Mouse (Mus musculus) layer of hippocampus, postnatal 14 days (tissue): ENCODE data around the gene Arhgap31. TPM values are rescaled to one million over a fixed set of nuclear protein-coding genes. Genes with fewer than 3 reads are reported as not detected.
A peak's percentile ranks its signal among the peaks of the same experiment; 100 is the strongest.

Experiments
- DNase-seq, 2 experiments: peaks; one replicate each; pipeline ENCODE4 v3.0.0; 2021 to 2022; ENCODE audit warnings: low spot score in 2 of 2, mixed read lengths in 1 of 2
- long read RNA-seq, 2 experiments: library from polyadenylated mRNA; stranded (forward); transcript quantifications; one replicate each; pipeline ENCODE4 v2.0.0; 2021
- total RNA-seq, 2 experiments: library from RNA; stranded (reverse); gene quantifications; 2 replicates each; pipeline ENCODE4 v1.2.3; 2021

The Arhgap31 gene
- 10 to 100 TPM; 24.1 to 25.4 TPM for total RNA-seq
- long read RNA-seq, experiment 1, partial matches to known transcripts: 3 of 6 reads
- long read RNA-seq, experiment 1, other reads (novel, unspliced or antisense): 3 of 6 reads
- long read RNA-seq, experiment 2, full-length matches to known transcripts: 1 of 7 reads
- long read RNA-seq, experiment 2, partial matches to known transcripts: 2 of 7 reads
- long read RNA-seq, experiment 2, other reads (novel, unspliced or antisense): 4 of 7 reads

DNA sequence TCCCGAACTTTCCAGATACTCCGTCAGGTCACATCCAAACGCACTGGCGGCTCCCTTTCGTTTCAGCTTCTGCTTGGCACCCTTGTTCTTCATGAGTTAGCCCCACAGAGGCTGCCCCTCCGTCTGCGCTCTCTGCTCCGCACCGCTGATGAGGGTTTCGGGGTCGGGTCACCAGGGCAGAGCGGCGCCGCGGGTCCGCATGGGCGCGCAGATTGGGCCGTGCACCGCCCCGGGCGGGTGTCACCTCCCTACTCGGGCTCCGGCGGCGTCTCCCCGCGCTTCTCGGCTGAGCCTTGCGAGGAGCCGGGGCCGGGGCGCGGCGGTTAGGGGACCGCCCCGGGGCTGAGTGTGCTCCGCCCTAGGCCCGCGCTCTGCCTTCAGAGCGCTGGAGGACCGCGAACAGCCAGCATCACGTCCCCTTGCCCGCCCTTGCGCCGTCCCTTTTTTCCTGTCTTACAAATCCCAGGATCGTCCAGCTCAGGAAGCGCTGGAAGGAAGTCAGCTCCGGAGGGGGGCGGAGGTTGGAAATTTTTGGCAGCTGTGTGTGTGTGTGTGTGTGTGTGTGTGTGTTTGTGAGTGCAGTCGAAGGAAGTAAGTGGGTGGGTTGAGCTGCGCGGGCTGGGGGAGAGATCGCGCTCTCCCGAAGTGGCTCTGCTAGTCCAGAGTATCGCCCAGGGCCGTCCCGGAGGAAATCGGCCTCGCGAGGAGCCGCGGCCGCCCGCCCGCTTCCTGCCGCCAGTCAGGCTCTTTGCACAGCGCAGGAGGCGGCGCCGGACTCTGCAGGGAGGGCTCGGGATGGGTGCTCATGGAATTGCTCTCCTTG, at the start of gene Arhgap31:
Arhgap31 (minus strand) TSS at position 694 of the 823 bp plus-strand sequence.
- DNase-seq: peak; percentile 49 to 67

GRCm38 (mm10) chr16:38762401-38762800, 49.3 kb upstream of the Arhgap31 start:
- no peak for DNase-seq

- no peak for DNase-seq
These were observed 48.9 kb upstream of the Arhgap31 start for GRCm38 (mm10) chr16:38761972-38762371.

- no peak for DNase-seq
These were observed 47.8 kb upstream of the Arhgap31 start for GRCm38 (mm10) chr16:38760834-38761375.

- no peak for DNase-seq
These were observed 47.2 kb upstream of the Arhgap31 start for GRCm38 (mm10) chr16:38760239-38760638.

GRCm38 (mm10) chr16:38758104-38758861, 45.2 kb upstream of the Arhgap31 start:
- peak in 1 of 2 experiments; percentile 22 for DNase-seq

- DNase-seq: no peak
These were observed 44.6 kb upstream of the Arhgap31 start for GRCm38 (mm10) chr16:38757626-38758025.

GRCm38 (mm10) chr16:38756572-38756971, 43.5 kb upstream of the Arhgap31 start:
- no peak for DNase-seq

GRCm38 (mm10) chr16:38756177-38756503, 43.1 kb upstream of the Arhgap31 start:
- DNase-seq: no peak

GRCm38 (mm10) chr16:38755452-38756176, 42.5 kb upstream of the Arhgap31 start:
- no peak for DNase-seq

GRCm38 (mm10) chr16:38753631-38754030, 40.6 kb upstream of the Arhgap31 start:
- no peak for DNase-seq

- DNase-seq: no peak
These were observed 37.7 kb upstream of the Arhgap31 start for GRCm38 (mm10) chr16:38750803-38751202.

GRCm38 (mm10) chr16:38743941-38744673, 31.0 kb upstream of the Arhgap31 start:
- no peak for DNase-seq

GRCm38 (mm10) chr16:38742659-38743131, 29.6 kb upstream of the Arhgap31 start:
- DNase-seq: peak; percentile 22 to 39

DNA sequence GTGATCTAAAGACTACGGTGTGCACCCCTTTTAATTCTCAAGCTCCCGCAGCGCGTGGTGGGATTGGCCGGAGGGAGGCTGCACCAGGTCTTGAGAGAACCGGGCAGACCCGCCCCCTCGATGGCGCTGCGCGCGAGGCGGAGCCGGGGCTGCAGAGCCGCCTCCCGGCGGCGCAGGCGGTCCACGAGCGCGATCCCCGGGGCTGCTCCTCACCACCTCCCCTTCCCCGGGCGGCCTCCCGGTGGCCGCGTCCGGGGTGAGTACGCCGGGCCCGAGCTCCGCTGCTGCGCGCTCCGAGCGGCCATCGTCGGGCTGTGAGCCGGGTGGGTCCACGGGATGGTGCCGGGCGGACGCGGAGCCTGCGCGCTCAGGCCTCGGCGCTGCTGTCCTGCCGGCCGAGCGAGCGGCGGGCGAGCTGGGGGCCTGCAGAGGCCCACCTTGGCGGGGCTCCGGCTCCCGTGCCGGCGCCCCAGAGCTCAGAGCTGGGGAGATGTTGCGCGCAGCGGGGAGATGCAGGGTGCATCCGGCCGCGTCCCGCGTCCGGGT, 29.1 kb upstream of the Arhgap31 start, which contains the start of gene B4galt4:
B4galt4 (plus strand) TSS at position 152 of the 546 bp plus-strand sequence.
- DNase-seq: peak; percentile 81 to 83

DNA sequence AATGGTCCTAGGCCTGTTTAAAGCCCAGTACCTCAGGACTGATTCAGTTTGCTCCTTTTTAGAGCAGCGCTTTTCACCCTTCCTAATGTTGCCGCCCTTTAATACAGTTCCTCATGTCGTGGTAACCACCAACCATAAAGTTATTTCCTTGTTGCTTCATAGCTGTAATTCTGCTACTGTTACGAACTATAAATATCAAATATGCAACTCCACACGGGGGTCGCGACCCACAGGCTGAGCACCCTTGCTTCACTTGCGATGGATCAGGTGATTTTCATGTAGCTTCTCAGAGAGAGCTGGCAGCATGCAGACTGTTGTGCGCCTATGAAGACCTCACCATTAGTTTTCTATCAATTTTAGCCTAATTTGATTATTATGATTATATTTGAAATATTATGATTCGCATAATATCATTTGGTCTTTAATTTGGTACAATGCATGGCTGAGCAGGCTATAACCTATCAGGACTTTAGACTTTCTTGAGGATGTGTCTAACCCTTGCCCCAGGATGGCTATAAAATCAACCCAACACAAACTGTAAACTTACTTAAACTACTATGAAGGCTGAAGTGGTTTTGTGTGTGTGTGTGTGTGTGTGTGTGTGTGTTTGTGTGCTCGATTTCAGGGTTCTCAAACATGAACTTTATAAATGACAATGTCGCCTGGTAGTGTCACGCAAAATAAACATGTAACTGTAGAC, 28.3 kb upstream of the Arhgap31 start:
- DNase-seq: no peak

DNA sequence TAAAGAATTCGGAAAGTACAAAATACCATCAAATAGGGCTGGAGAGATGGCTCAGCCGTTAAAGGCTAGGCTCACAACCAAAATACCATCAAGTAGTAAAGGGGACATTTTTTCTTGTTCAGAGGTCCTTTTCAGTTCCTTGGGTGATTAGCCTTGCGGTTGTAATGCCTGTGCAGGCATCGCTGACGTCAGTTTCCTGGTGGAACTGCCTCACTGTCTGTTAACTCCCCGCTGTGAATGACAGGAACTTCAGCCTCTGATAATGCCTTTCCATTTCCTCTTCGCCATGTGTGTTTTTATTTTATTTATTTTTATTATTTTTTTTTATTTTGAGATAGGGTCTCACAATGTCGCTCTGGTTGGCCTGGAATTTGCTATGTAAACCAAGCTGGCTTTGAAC, 17.8 kb upstream of the Arhgap31 start:
- DNase-seq: no peak

GRCm38 (mm10) chr16:38729610-38730288, 16.7 kb upstream of the Arhgap31 start:
- peak; percentile 43 to 77 for DNase-seq
